Mouse (Mus musculus) liver, embryonic 11.5 days (tissue): Measurements from ENCODE around the gene Runx1. TPM values are rescaled to one million over a fixed set of nuclear protein-coding genes. Genes with fewer than 3 reads are reported as not detected.

Experiments used
- ATAC-seq: fragments of 200-750 bp; cut with Nextera tagmentation; replicated peaks from 2 replicates; pipeline ENCODE4 v1.8.0; 2017; ENCODE audit warnings: moderate number of reproducible peaks, mild to moderate bottlenecking, moderate TSS enrichment, moderate library complexity; ENCODE audit not compliant: low FRiP score
- DNase-seq: peaks from one replicate; pipeline ENCODE4 v3.0.0-alpha.2; 2017; ENCODE audit warnings: low spot score
- H3K27ac ChIP-seq: fragments of 300-500 bp; sonication (generic); 2 replicates; pipeline ENCODE4 v1.5.1; 2014; ENCODE audit warnings: mild to moderate bottlenecking, low read depth, low read length, control low read depth
- H3K27me3 ChIP-seq: fragments of 300-500 bp; sonication (generic); replicated peaks from 2 replicates; pipeline ENCODE4 v1.6.1; 2014; ENCODE audit warnings: low read length, mixed read lengths; ENCODE audit not compliant: control insufficient read depth, insufficient read depth
- H3K36me3 ChIP-seq: fragments of 300-500 bp; sonication (generic); 2 replicates; pipeline ENCODE4 v1.6.1; 2014; ENCODE audit warnings: mild to moderate bottlenecking, low read length, moderate library complexity, mixed read lengths; ENCODE audit not compliant: control insufficient read depth, insufficient read depth
- H3K4me1 ChIP-seq: fragments of 300-500 bp; sonication (generic); replicated peaks from 2 replicates; pipeline ENCODE4 v1.6.1; 2014; ENCODE audit warnings: low read length, mixed read lengths; ENCODE audit not compliant: control insufficient read depth, insufficient read depth
- H3K4me2 ChIP-seq: fragments of 300-500 bp; sonication (generic); 2 replicates; pipeline ENCODE4 v1.6.1; 2014; ENCODE audit warnings: mild to moderate bottlenecking, control low read depth, moderate library complexity
- H3K4me3 ChIP-seq: fragments of 300-500 bp; sonication (generic); 2 replicates; pipeline ENCODE4 v1.5.1; 2014; ENCODE audit warnings: low read depth, low read length, control low read depth
- H3K9ac ChIP-seq: fragments of 300-500 bp; sonication (generic); 2 replicates; pipeline ENCODE4 v1.6.1; 2014; ENCODE audit warnings: low read depth, low read length, control low read depth
- H3K9me3 ChIP-seq: fragments of 300-500 bp; sonication (generic); 2 replicates; pipeline ENCODE4 v1.6.1; 2016; ENCODE audit warnings: low read length, inconsistent platforms, mixed read lengths; ENCODE audit not compliant: control insufficient read depth
- WGBS: fragments of 180-500 bp; shearing (Covaris S2); extraction: QIAGEN DNeasy Blood & Tissue Kit; methylation state at CpG from one replicate; pipeline ENCODE4 v1.1.7; 2014; 5-methylcytosine and 5-hydroxymethylcytosine counted together
- polyA plus RNA-seq: library from polyadenylated mRNA; unstranded; fragments of >200 nt; fragmentation: Nextera tagmentation; extraction: Ambion mirVana; gene quantifications from 2 replicates; pipeline ENCODE4 v1.2.1, GENCODE M21; 2014

Runx1 gene
- polyA plus RNA-seq, 1 experiment from 2014 or later: 23.4 TPM

DNA sequence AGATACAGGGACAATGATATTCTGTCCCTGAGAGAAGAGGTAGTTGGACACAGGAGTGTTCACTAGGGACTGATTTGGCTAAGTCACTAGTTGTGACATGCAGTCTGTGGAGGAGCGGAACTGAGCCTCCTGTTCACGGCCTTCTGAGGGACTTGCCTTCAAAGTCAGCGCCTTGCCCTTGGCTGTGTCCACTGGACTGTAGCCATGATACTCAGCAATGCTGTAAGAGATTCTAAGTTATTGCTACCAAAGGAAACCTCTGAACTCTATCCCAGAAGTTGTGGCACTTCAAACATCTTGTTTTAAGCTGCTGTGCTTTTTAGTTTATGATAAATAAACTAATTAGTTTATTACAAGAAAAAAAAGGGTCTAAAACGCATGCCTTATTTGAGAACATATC lies 238.1 kb downstream of the Runx1 start:
- Histone ChIP-seq H3K9ac (no peak overlapping the region), H3K4me3 (no peak overlapping the region), H3K27ac (no peak overlapping the region), H3K4me2 (no peak overlapping the region), H3K27me3 (no peaks in the 10 kb centered on the region), H3K36me3 (no peaks in the 10 kb centered on the region), H3K4me1 (no peaks in the 10 kb centered on the region), H3K9me3 (no peaks in the 10 kb centered on the region)
- DNase-seq: no peak
- WGBS: 87% methylated on average over 4 of the region's 4 CpGs
- ATAC-seq: no peak

DNA sequence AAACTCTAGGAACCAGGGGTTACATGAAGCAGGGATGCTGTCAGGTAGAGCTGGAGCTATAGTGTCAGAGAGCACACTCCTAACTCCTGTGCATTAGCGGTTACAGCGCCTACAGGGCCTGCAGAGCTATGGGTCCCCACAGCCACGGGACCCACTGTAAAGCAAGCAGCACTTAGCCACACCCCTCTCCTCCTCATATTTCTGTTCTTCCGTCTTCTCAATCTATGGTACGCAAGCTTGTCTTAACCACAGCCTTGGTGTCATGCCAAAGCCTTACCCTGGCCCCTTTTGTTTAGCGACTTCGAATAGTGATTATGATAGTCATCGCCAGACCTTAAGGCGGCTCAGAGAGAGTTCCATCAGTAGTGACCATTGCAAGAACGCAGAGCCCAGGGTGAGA lies 244.2 kb downstream of the Runx1 start:
- Histone ChIP-seq H3K4me1 (0 out of 2 replicates have a peak, but pooled peaks cover 2% of the 10 kb centered on the region), H3K27ac (no peak overlapping the region), H3K27me3 (no peaks in the 10 kb centered on the region), H3K9ac (no peak overlapping the region), H3K9me3 (no peaks in the 10 kb centered on the region), H3K36me3 (no peaks in the 10 kb centered on the region), H3K4me3 (no peak overlapping the region), H3K4me2 (no peak overlapping the region)
- DNase-seq (no peak), ATAC-seq (no peak)
- whole genome bisulfite sequencing: 83% methylated on average over 10 of the region's 10 CpGs

DNA sequence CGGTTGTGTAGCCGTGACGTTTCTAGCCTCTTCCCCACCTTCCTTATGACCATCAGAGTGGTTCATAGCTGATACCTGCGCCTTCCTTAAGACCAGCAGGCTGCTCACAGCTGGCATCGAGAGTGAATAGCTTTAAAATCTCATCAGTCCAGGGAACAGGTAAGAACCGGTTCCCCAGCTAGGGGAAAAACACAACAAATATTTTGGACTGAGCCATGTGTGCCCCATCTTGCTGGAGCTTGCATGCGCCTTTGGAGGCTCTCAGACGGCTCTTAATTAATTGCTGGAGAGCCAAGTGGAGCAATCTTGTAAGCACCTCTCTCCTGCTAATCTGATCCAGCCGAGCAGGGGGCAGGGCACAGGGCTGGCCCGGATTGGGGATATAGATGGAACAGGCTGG lies 245.0 kb downstream of the Runx1 start:
- 75% methylated on average over 10 of the region's 10 CpGs for WGBS
- Histone ChIP-seq H3K27me3 (no peaks in the 10 kb centered on the region), H3K4me3 (no peak overlapping the region), H3K4me2 (no peak overlapping the region), H3K9ac (no peak overlapping the region), H3K27ac (no peak overlapping the region), H3K9me3 (no peaks in the 10 kb centered on the region), H3K36me3 (no peaks in the 10 kb centered on the region), H3K4me1 (0 out of 2 replicates have a peak, but pooled peaks cover 2% of the 10 kb centered on the region)
- ATAC-seq: no peak
- no peak for DNase-seq

DNA sequence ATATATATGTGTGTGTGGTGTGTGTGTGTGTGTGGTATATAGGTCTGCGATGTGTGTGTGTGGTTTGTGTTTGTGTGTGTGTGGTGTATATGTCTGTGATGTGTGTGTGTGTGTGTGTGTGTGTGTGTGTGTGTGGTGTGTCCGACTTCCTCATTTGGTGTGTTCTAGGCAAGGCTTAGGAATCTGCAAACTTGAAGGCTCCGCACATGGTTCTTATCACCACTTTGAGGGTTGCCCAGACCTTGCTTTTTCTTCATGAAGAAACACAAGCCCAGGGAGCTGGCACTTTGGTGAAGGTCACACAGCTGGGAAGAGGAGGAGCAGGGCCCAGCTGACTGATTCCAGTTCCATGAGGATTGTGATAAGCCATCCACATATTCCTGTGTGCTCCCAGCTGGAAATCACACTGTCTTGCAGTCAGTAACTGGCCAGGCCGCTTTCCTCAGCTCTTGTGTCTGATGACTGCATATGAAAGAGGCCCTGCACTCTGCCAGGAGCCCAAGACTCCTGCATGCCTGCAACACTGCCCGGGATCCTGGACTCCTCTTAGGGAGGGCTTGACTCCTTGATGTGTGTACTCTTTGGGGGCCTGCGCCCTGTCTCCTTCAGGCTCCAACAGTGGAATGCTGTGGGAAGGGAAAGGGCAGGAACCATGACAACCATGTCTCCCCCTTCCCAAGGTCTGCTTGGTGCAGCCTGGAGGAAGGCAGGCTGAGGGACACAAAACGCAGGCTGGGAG lies 246.9 kb downstream of the Runx1 start:
- Histone ChIP-seq H3K9ac (no peak overlapping the region), H3K27ac (no peak overlapping the region), H3K4me2 (no peak overlapping the region), H3K4me3 (no peak overlapping the region), H3K4me1 (0 out of 2 replicates have a peak, but pooled peaks cover 2% of the 10 kb centered on the region), H3K27me3 (no peaks in the 10 kb centered on the region), H3K9me3 (no peaks in the 10 kb centered on the region), H3K36me3 (no peaks in the 10 kb centered on the region)
- 61% methylated on average over 7 of the region's 7 CpGs for WGBS
- no peak for DNase-seq
- ATAC-seq: no peak

DNA sequence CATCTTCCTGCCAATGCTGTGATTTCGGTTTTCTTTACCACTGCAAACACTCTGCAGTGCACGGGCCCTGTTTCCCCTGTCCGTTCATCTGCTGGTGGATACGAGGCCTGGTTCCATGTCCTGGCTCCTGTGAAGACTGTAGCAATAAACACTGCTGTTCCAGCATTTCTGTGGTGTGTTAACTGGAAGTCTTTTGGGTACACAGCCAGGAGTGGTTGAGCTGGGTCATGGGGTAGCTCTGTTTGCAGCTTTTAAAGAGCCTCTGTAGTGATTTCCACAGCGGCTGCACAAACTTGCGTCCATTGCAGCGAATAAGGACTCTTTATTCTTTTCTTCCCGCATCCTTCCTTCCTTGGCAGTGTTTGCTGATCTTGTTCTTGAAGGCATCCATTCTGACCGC lies 248.6 kb downstream of the Runx1 start:
- H3K36me3 ChIP-seq: no peaks in the 10 kb centered on the region
- no peak overlapping the region for H3K4me3 ChIP-seq
- H3K9ac ChIP-seq: no peak overlapping the region
- H3K27me3 ChIP-seq: no peaks in the 10 kb centered on the region
- 86% methylated on average over 9 of the region's 9 CpGs for WGBS
- no peak overlapping the region for H3K4me2 ChIP-seq
- ATAC-seq (no peak), DNase-seq (no peak)
- no peaks in the 10 kb centered on the region for H3K9me3 ChIP-seq
- H3K4me1 ChIP-seq: 0 out of 2 replicates have a peak, but pooled peaks cover 2% of the 10 kb centered on the region
- H3K27ac ChIP-seq: no peak overlapping the region

DNA sequence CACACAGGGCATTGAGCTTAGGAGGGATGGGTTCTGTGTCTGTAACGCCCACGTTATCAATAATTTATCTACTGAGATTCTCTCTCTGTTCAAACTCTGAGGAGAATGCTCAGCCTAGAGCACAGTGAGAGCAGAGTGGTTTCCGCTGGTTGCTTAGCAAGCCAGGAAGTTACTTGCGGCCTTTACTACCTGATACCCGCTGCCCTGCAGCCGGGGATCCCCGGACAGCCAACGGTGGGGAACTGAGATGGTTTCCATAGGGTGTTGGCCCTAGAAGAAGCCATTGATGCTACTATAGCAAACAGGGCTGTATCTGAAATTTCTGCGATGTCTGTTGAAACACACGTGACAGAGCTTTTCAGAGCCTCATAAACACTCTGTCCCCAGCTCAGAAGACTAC lies 250.2 kb downstream of the Runx1 start:
- H3K36me3 ChIP-seq: no peaks in the 10 kb centered on the region
- no peak overlapping the region for H3K9ac ChIP-seq
- no peak overlapping the region for H3K4me3 ChIP-seq
- H3K4me2 ChIP-seq: no peak overlapping the region
- no peak overlapping the region for H3K27ac ChIP-seq
- ATAC-seq (no peak), DNase-seq (no peak)
- no peaks in the 10 kb centered on the region; the same call in 1 of the 2 replicates for H3K9me3 ChIP-seq
- H3K4me1 ChIP-seq: 0 out of 2 replicates have a peak, but pooled peaks cover 2% of the 10 kb centered on the region
- 60% methylated on average over 10 of the region's 10 CpGs for WGBS
- no peaks in the 10 kb centered on the region for H3K27me3 ChIP-seq

DNA sequence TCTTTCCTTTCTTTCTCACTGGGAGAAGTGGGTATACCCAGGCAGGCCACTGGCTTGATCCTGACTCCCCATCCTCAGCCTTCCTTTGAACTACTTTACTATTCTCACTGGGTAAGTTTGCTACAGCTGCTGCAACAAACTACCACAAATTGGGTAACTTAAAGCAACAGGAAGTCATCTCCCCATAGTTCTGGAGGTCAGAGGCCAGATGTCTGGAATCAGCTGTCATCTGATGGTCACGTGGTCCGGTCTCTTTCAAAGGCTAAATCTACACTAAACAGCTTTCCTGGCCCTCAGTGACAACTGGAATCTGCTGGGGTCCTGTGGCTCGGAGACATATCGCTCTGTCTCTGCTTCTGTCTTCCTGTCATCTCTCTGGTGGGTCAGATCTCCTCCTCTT lies 252.8 kb downstream of the Runx1 start:
- DNase-seq (no peak), ATAC-seq (no peak)
- no peaks in the 10 kb centered on the region for H3K4me1 ChIP-seq
- no peaks in the 10 kb centered on the region; the same call in 1 of the 2 replicates for H3K9me3 ChIP-seq
- no peak overlapping the region for H3K9ac ChIP-seq
- H3K4me3 ChIP-seq: no peak overlapping the region
- H3K27me3 ChIP-seq: no peaks in the 10 kb centered on the region
- H3K27ac ChIP-seq: no peak overlapping the region
- 32% methylated on average over 4 of the region's 4 CpGs for WGBS
- no peaks in the 10 kb centered on the region for H3K36me3 ChIP-seq
- no peak overlapping the region for H3K4me2 ChIP-seq

DNA sequence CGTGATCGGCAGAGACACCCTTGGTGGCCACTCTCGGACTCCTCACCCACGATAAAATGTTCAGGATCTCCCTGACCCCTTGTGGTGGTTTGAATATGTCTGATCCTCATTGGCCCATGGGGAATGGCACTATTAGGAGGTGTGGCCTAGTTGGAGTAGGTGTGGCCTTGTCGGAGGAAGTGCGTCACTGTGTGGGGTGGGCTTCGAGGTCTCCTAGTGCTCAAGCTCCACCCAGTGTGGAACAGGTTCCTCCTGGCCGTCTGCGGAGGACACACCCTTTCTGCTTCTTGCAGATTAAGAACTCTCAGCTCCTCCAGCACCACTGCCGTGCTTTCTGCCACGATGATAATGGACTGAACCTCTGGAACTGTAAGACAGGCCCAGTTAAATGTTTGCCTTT lies 254.7 kb downstream of the Runx1 start:
- WGBS: 80% methylated on average over 11 of the region's 11 CpGs
- ATAC-seq (no peak; the same call in 1 of the 2 replicates), DNase-seq (no peak)
- no peaks in the 10 kb centered on the region; the same call in 1 of the 2 replicates for H3K9me3 ChIP-seq
- no peak overlapping the region for H3K27ac ChIP-seq
- H3K9ac ChIP-seq: no peak overlapping the region
- H3K4me1 ChIP-seq: no peaks in the 10 kb centered on the region
- H3K4me2 ChIP-seq: no peak overlapping the region
- no peak overlapping the region for H3K4me3 ChIP-seq
- H3K27me3 ChIP-seq: peaks cover 4% of the 10 kb centered on the region; the same call in 1 of the 2 replicates
- H3K36me3 ChIP-seq: no peaks in the 10 kb centered on the region

DNA sequence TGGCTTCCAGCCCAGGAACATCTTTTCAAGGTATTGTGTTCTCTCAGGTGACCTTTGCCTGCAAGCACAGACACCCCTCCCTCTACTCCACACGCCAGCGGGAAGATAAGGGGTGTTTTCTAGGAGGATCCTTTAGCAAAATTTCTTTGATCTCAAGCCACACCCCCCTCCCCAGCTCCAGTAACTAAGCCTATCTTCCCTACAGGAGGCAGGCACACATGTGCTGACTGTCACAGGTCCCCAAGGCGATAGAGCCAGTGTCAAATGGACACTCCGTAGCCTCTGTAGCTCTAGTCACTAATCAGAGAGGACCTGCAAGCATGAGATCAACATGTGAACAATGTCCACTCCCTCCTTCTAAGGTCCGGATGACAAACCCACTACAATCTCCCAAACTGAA lies 259.8 kb downstream of the Runx1 start:
- Histone ChIP-seq H3K9ac (no peak overlapping the region), H3K27ac (no peak overlapping the region), H3K4me1 (peaks cover 3% of the 10 kb centered on the region; the same call in 1 of the 2 replicates), H3K9me3 (no peaks in the 10 kb centered on the region), H3K4me2 (no peak overlapping the region), H3K4me3 (no peak overlapping the region), H3K36me3 (no peaks in the 10 kb centered on the region), H3K27me3 (peaks cover 4% of the 10 kb centered on the region; the same call in 1 of the 2 replicates)
- ATAC-seq (no peak), DNase-seq (no peak)
- WGBS: 14% methylated on average over 5 of the region's 5 CpGs
